Mouse (Mus musculus) forebrain, embryonic 12.5 days (tissue): ENCODE data around the gene Zmiz1. TPM values are rescaled to one million over a fixed set of nuclear protein-coding genes. Genes with fewer than 3 reads are reported as not detected.

Experiments used
- ATAC-seq: fragments of 200-750 bp; cut with Nextera tagmentation; 2 replicates; pipeline ENCODE4 v1.8.0; 2017; ENCODE audit warnings: moderate TSS enrichment; ENCODE audit not compliant: low FRiP score
- H3K27ac ChIP-seq: fragments of 300-500 bp; sonication (generic); 2 replicates; pipeline ENCODE4 v1.5.1; 2016; ENCODE audit warnings: mild to moderate bottlenecking
- H3K27me3 ChIP-seq: fragments of 300-500 bp; sonication (generic); 2 replicates; pipeline ENCODE4 v1.6.1; 2016; ENCODE audit warnings: mild to moderate bottlenecking
- H3K36me3 ChIP-seq: fragments of 300-500 bp; sonication (generic); replicated peaks from 2 replicates; pipeline ENCODE4 v1.6.1; 2016; ENCODE audit warnings: mild to moderate bottlenecking
- H3K4me1 ChIP-seq: fragments of 300-500 bp; sonication (generic); 2 replicates; pipeline ENCODE4 v1.6.1; 2016
- H3K4me2 ChIP-seq: fragments of 300-500 bp; sonication (generic); 2 replicates; pipeline ENCODE4 v1.6.1; 2016; ENCODE audit warnings: mild to moderate bottlenecking, moderate library complexity
- H3K4me3 ChIP-seq: fragments of 300-500 bp; sonication (generic); replicated peaks from 2 replicates; pipeline ENCODE4 v1.5.1; 2016; ENCODE audit warnings: mild to moderate bottlenecking
- H3K9ac ChIP-seq: fragments of 300-500 bp; sonication (generic); 2 replicates; pipeline ENCODE4 v1.6.1; 2016; ENCODE audit warnings: mild to moderate bottlenecking
- H3K9me3 ChIP-seq: fragments of 300-500 bp; sonication (generic); 2 replicates; pipeline ENCODE4 v1.6.1; 2016
- WGBS: fragments of 180-500 bp; shearing (Covaris S2); methylation state at CpG from one replicate; pipeline ENCODE4 v1.1.7; 2016; 5-methylcytosine and 5-hydroxymethylcytosine counted together
- polyA plus RNA-seq: library from polyadenylated mRNA; unstranded; fragments of >200 nt; fragmentation: Nextera tagmentation; extraction: Ambion mirVana; gene quantifications from 2 replicates; pipeline ENCODE4 v1.2.1, GENCODE M21; 2016

The Zmiz1 gene
- polyA plus RNA-seq, 1 experiment from 2014 or later, result 64.1 TPM

DNA sequence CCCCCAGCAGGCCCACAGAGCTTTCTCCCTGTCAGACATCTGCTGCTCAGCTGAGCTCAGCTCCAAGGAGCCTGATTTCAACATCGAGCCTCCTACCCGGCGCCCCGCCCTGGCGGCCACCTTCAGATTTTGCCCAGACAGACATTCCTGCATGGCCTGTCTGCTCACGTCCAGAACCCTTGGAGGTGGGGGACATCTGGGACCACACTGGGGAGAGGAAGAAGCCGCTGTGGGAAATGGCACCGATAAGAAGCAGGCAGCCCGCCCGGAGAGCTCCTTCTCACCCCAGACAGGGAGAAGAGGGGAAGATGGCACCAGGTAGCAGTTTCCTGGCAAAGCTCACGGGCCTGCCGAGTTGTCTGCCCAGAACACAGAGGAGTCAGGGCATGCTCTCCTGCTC, 140.9 kb downstream of the Zmiz1 start:
- Histone ChIP-seq H3K4me1 (peaks cover 42% of the 10 kb centered on the region), H3K9me3 (no peaks in the 10 kb centered on the region), H3K27ac (0 out of 2 replicates have a peak overlapping the region, but pooled peaks have one; percentile 25), H3K27me3 (no peaks in the 10 kb centered on the region), H3K36me3 (peaks cover 38% of the 10 kb centered on the region), H3K4me3 (no peak overlapping the region), H3K4me2 (no peak overlapping the region), H3K9ac (no peak overlapping the region)
- ATAC-seq, result no peak
- WGBS, result 86% methylated on average over 12 of the region's 12 CpGs

DNA sequence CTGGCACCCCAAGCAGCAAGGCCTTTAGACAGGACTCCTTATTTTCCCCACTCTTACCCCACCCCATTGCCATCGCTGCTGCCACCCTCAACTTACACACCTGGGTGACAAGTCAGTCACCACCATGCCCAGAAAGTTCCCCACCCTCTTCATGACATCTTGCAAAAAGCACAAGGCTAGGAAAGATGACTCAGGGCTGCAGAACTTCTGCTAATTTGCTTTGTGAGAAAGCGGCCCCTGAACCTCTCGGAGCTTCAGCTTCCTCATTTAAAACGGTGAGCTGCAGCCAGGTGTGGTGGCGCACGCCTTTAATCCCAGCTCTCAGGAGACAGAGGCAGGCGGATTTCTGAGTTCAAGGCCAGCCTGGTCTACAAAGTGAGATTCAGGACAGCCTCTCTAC, 141.4 kb downstream of the Zmiz1 start:
- H3K27me3 ChIP-seq, result no peaks in the 10 kb centered on the region
- H3K9ac ChIP-seq, result no peak overlapping the region
- no peak overlapping the region for H3K4me2 ChIP-seq
- H3K27ac ChIP-seq, result 0 out of 2 replicates have a peak overlapping the region, but pooled peaks have one; percentile 25
- peaks cover 44% of the 10 kb centered on the region for H3K4me1 ChIP-seq
- peaks cover 38% of the 10 kb centered on the region for H3K36me3 ChIP-seq
- no peak for ATAC-seq
- H3K9me3 ChIP-seq, result no peaks in the 10 kb centered on the region
- H3K4me3 ChIP-seq, result no peak overlapping the region
- WGBS, result 91% methylated on average over 7 of the region's 7 CpGs

DNA sequence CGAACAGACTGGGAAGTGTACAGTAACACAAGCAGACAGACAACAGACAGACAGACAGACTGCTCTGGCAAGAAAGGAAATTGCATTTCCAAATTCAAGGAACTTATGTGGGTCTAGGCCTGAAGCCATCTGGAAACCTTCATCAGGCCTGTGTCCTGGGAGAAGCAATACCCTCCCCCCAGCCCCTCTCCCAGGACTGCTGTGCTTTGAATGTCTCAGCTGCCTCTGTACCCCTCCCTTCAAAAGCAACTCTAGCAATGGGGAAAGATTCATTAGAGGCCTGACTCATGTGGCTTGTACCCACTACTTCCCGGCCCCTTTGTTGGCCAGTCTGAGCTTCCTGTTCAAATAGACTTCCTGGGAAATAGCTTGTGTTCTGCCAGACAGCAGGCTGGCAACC, 142.0 kb downstream of the Zmiz1 start:
- Histone ChIP-seq H3K9me3 (no peaks in the 10 kb centered on the region), H3K36me3 (peaks cover 38% of the 10 kb centered on the region), H3K27me3 (no peaks in the 10 kb centered on the region), H3K27ac (0 out of 2 replicates have a peak overlapping the region, but pooled peaks have one; percentile 1), H3K4me1 (peaks cover 50% of the 10 kb centered on the region), H3K4me2 (no peak overlapping the region), H3K4me3 (no peak overlapping the region), H3K9ac (no peak overlapping the region)
- ATAC-seq, result no peak
- 72% methylated on average over 2 of the region's 2 CpGs for WGBS

DNA sequence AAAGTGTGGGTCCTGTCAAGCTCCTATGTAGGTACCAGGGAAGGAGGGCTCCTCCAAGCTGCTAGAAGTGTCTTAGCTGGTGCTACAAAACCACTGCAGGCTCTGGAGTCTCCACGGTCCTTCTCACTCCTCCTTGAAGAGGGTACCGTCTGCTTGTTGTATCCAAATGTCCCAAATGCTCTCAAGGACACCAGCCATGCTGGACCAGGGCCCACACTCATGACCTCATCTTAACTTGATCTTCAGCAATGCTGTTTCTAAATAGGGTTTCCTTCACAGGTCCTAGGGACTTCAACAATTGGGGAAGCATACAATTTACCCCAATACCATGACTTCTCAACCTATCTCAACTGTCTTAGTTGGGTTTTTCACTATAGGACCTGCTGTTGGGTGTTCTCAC, 143.0 kb downstream of the Zmiz1 start:
- no peak overlapping the region for H3K27ac ChIP-seq
- 96% methylated on average over 2 of the region's 2 CpGs for WGBS

DNA sequence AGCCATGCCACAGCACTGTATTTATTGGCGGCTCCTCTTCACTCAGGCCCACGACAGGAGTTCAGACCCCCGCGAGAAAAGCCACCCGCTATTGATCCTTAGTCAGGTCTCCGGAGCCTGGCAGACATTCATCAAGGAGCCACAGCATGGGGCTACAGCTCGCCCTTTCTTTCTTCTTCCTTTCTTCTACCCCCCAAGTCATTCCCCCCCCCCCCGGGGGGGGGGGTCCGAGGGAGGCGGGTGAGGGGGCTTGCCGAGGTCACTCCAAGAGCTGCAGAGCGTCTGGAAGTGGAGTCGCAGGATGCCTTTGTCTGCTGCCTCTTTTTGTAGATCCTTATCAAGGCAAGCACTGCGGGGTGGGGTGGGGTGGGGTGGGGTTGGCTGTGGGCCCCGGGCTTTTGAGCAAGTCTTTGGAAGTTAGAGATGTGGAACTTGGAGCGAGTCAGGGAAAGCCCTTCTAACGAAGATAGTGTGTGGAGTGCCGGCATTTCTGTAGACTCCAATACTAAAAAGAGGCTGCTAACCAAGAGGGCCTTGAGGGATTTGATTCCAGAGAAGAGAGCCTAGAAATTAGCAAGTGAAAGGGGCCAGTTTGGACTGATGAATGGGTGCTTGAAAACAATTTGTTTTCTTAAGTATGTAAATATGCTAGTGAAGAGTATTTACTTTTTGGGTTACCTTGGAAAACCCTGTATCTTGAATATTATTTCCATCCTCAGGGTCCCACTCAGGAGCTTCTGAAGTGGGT, 145.6 kb downstream of the Zmiz1 start:
- peaks cover 75% of the 10 kb centered on the region for H3K4me1 ChIP-seq
- H3K4me2 ChIP-seq, result peak overlapping the region; percentile 26
- H3K36me3 ChIP-seq, result peaks cover 9% of the 10 kb centered on the region; the same call in 1 of the 2 replicates
- no peak for ATAC-seq
- 1% methylated on average over 18 of the region's 18 CpGs for WGBS
- H3K27me3 ChIP-seq, result no peaks in the 10 kb centered on the region
- H3K9ac ChIP-seq, result 0 out of 2 replicates have a peak overlapping the region, but pooled peaks have one; percentile 25
- peak overlapping the region; percentile 70 for H3K27ac ChIP-seq
- no peak overlapping the region for H3K4me3 ChIP-seq
- H3K9me3 ChIP-seq, result no peaks in the 10 kb centered on the region

More for the DNA sequence above, 143.0 kb downstream of the Zmiz1 start:
- peaks cover 28% of the 10 kb centered on the region for H3K36me3 ChIP-seq
- H3K9me3 ChIP-seq, result no peaks in the 10 kb centered on the region
- ATAC-seq, result no peak
- H3K4me3 ChIP-seq, result no peak overlapping the region
- no peak overlapping the region for H3K4me2 ChIP-seq
- H3K4me1 ChIP-seq, result peaks cover 61% of the 10 kb centered on the region
- no peak overlapping the region for H3K9ac ChIP-seq
- no peaks in the 10 kb centered on the region for H3K27me3 ChIP-seq

DNA sequence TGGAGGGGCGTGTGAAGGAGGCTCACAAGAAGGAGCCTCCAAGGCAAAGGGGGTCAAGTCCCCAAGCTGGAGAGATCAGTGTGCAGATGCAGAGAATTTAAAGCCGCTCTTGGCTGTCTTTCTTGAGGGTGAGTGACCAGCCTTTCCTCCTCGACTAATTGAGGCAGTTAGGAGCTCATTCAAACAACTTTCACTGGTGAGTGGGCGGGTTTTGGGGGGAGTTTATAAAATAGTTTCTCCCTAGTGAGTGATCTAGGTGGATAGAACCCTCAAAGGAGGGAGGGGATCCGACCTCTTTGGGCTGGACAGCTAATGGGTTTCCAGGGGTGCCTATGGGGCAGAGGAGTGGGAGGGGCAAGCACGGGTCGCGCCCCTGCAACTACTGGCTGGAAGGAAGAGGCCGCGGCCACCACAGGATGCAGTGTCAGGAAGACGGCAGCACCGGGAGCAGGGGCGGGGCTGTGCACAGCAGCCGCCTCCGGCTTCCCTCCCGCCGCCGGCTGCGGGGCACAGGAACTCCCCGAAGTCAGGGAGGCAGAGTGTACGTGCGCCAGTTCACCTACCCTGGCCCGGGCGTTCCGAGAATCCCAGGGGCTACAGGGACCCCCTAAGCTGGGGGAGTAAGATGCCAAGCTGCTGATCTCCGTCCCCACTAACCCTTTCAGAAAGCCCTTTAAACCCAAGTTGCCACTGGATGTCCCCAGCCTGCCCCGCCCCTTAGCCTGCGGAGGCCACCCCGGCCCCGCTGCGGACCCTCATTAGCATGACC, 147.6 kb downstream of the Zmiz1 start:
- Histone ChIP-seq H3K27ac (peak overlapping the region; percentile 97), H3K4me3 (peak overlapping the region; percentile 83), H3K9me3 (no peaks in the 10 kb centered on the region), H3K4me1 (peaks cover 89% of the 10 kb centered on the region), H3K27me3 (no peaks in the 10 kb centered on the region), H3K36me3 (no peaks in the 10 kb centered on the region), H3K9ac (peak overlapping the region; percentile 95), H3K4me2 (peak overlapping the region; percentile 98)
- WGBS, result 1% methylated on average over 30 of the region's 31 CpGs
- ATAC-seq, result peak; percentile 28

DNA sequence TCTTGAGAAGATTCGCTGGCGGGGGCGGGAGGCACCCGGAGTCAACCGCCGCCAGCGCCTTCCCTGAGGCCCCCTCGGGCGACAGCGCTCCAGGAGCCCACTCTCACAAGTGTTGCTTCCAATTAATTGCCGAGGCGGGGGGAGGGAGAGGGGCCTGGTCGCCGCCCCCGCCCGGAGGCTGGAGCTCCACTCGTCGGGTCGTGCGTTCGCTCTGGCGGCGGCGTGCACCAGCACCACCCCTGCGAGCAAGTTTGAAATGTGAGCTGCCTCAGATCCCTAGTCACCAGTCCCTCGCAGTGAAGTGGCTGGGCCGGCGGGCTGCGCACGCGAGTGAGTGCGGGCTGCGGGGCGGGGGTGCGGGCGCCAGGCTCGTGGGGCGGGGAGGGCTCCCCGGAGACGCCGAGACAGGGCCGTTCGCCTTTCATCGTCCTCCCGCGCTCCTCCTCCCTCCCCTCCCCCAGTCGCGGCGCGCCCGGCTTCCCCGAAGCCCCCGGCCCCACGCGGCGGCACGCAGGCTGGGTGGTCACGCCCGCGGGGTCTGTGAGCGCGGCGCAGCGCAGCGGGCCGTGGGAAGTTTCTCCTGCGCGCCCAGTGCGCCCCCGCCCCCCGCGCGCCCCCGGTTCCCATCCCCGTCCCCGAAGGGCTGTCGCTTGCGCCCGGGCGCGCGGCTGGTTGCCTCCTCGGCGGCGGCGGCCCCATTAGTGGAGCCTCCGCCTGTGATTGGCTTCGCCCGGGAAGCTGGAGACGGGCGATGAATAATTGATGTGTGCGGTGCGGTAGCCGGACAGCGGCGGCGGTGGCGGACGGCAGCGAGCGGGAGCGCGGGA, 148.4 kb downstream of the Zmiz1 start:
- H3K9ac ChIP-seq, result peak overlapping the region; percentile 95
- 1% methylated on average over 99 of the region's 103 CpGs for WGBS
- H3K4me3 ChIP-seq, result peak overlapping the region; percentile 83
- ATAC-seq, result peak; percentile 80
- H3K4me1 ChIP-seq, result peaks cover 89% of the 10 kb centered on the region
- H3K9me3 ChIP-seq, result no peaks in the 10 kb centered on the region
- peak overlapping the region; percentile 98 for H3K4me2 ChIP-seq
- no peaks in the 10 kb centered on the region; the same call in 1 of the 2 replicates for H3K36me3 ChIP-seq
- H3K27ac ChIP-seq, result peak overlapping the region; percentile 97
- H3K27me3 ChIP-seq, result no peaks in the 10 kb centered on the region

DNA sequence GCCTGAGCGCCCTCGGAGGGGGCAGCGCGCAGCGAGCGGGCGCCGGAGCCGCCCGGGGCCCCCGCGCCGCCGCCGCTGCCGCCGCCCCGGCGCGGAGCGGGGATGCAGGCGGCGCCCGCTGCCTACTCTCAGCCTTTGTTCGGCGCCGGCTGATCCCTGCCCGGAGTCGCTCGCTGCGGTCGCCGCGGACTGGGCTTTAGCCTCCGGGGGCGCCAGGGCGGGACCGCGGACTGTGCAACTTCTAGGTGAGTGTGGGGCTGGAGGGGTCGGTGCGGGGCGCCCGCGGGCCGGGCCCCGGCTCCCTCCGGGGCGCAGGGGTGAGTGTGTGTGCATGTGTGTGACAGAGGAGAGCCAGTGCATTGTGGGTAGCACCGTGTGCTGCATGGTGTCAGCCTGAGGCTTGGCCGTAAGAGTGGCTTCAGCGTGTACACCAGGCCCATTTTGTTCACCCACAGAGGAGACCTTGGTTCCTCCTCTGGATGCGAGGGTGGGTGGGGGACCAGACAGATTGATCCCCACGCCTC, 149.0 kb downstream of the Zmiz1 start:
- Histone ChIP-seq H3K27me3 (no peaks in the 10 kb centered on the region), H3K27ac (peak overlapping the region; percentile 97), H3K9me3 (no peaks in the 10 kb centered on the region), H3K4me3 (peak overlapping the region; percentile 83), H3K36me3 (no peaks in the 10 kb centered on the region; the same call in 1 of the 2 replicates), H3K9ac (peak overlapping the region; percentile 95), H3K4me2 (peak overlapping the region; percentile 98), H3K4me1 (peaks cover 88% of the 10 kb centered on the region)
- peak; percentile 71 for ATAC-seq
- WGBS, result under 1% methylated on average over 33 of the region's 53 CpGs

DNA sequence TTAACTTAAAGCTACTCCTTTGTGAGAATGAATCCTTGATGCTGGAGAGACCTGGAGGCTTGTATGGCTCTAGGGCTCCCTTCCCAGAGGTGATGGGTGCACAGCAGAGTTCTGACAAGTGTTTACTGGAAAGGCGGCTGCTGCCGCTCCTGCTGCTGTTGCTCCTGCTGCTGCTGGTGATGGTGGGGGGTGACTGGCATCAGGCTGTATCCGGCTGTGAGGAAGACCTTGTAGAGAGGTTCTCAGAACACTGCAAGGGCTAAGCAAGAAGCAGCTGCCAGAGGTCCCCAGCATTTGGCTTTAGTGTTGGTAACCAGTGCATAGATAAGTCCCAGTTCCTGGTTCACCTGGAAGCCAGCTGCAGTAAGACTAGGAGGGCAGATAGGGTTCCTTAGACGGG, 149.6 kb downstream of the Zmiz1 start:
- no peaks in the 10 kb centered on the region; the same call in 1 of the 2 replicates for H3K36me3 ChIP-seq
- peak overlapping the region; percentile 98 for H3K4me2 ChIP-seq
- 7% methylated on average over 4 of the region's 4 CpGs for WGBS
- peaks cover 88% of the 10 kb centered on the region for H3K4me1 ChIP-seq
- no peaks in the 10 kb centered on the region for H3K27me3 ChIP-seq
- H3K9ac ChIP-seq, result peak overlapping the region; percentile 95
- H3K27ac ChIP-seq, result peak overlapping the region; percentile 97
- H3K9me3 ChIP-seq, result no peaks in the 10 kb centered on the region
- ATAC-seq, result no peak
- H3K4me3 ChIP-seq, result peak overlapping the region; percentile 83

DNA sequence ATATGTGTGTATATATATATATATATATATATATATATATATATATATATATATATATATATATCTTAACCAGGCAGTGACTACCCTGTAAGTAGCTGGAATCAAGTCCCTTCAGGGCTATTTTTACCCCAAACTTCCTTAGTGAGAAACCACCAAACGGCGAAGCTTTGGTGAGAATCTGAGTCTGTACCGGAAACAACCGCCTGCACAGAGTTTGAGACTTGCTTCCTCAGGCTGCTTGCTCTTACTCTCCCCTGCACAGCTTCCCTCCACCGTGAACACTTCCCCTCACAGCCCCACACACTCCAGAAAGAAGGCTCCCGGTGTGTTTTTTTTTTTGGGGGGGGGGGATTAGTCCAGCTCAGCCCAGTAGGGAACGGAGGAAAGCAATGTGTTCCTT, 150.4 kb downstream of the Zmiz1 start:
- WGBS, result 72% methylated on average over 7 of the region's 7 CpGs
- Histone ChIP-seq H3K27ac (no peak overlapping the region), H3K9ac (no peak overlapping the region), H3K27me3 (no peaks in the 10 kb centered on the region), H3K36me3 (no peaks in the 10 kb centered on the region; the same call in 1 of the 2 replicates), H3K9me3 (no peaks in the 10 kb centered on the region), H3K4me2 (peak overlapping the region; percentile 98), H3K4me3 (peak overlapping the region; percentile 10; the same call in 1 of the 2 replicates), H3K4me1 (peaks cover 87% of the 10 kb centered on the region)
- ATAC-seq, result no peak

DNA sequence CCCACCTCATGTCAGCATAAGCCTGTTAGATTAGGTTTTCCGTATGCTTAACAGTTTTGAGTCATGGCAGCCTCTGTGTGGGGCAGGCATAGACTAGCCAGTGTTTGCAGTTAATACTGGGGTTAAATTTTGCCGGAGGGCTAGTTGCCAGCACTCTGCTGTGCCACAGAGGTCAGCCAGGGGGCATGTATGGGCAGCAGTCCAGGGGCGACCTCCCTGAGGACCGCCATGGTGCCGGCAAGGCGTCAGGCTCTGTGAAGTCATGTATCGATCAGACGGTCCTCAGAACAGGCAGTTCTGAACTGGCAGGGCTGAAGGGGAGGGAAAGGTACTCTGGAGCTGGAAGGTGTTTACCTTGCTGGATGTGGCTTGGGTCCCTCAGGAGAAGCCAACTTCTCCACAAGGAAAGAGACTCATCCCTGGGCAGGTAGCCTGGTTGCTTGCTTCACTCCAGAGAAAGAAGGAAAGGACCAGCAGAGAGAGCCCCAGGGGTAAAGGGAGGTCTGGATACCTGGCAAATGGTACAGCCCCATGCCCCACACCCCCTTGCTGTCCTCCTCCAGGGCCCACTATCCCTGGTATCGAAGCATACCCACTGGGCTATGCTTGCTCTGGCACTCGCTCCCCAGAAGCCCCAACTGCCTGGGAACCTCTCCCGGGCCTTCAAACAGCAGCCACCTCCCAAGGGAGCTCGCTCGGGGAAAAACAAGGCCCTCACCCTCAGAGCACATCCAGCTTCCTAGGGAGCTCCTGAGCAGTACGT, 151.6 kb downstream of the Zmiz1 start:
- H3K4me3 ChIP-seq, result 0 out of 2 replicates have a peak overlapping the region, but pooled peaks have one; percentile 6
- no peak for ATAC-seq
- H3K9ac ChIP-seq, result peak overlapping the region; percentile 26; the same call in 1 of the 2 replicates
- H3K4me1 ChIP-seq, result peaks cover 87% of the 10 kb centered on the region
- WGBS, result 69% methylated on average over 14 of the region's 14 CpGs
- H3K9me3 ChIP-seq, result no peaks in the 10 kb centered on the region
- H3K4me2 ChIP-seq, result peak overlapping the region; percentile 98
- peaks cover 2% of the 10 kb centered on the region for H3K36me3 ChIP-seq
- no peaks in the 10 kb centered on the region for H3K27me3 ChIP-seq
- H3K27ac ChIP-seq, result peak overlapping the region; percentile 54
